Mouse (Mus musculus): ENCODE results near the gene Gpr152. TPM values are rescaled to one million over a fixed set of nuclear protein-coding genes. Genes with fewer than 3 reads are reported as not detected.

Gpr152 gene
- total RNA-seq (2023; ENCODE audit: inconsistent age) = 0.38 to 0.78 TPM (median 0.69 TPM) in 4 replicates

GRCm38 (mm10) chr19:4139446-4139845 is at the start of gene Gpr152:
Gene Gpr152 (plus strand): TSS chr19:4139787.

GRCm38 (mm10) chr19:4096642-4097440 is 42.7 kb upstream of the Gpr152 start, which contains the start of gene Cdk2ap2:
Gene Cdk2ap2 (plus strand): TSS chr19:4097182.

GRCm38 (mm10) chr19:4099837-4100717 is 39.5 kb upstream of the Gpr152 start, which contains the start of gene Pitpnm1:
Gene Pitpnm1 (plus strand): TSS chr19:4099998.

GRCm38 (mm10) chr19:4125741-4126696 is 13.6 kb upstream of the Gpr152 start, which contains the start of gene Aip:
Gene Aip (minus strand): TSS chr19:4125858.

GRCm38 (mm10) chr19:4143759-4144268 is 4.2 kb downstream of the Gpr152 start, which contains the start of gene Cabp4:
Gene Cabp4 (minus strand): TSS chr19:4144033.

GRCm38 (mm10) chr19:4148491-4148806 is 8.9 kb downstream of the Gpr152 start, which contains the start of gene Coro1b:
Gene Coro1b (plus strand): TSS chr19:4148619.

GRCm38 (mm10) chr19:4153232-4153654 is 13.7 kb downstream of the Gpr152 start, which contains the start of gene Ptprcap:
Gene Ptprcap (plus strand): TSS chr19:4153604.

GRCm38 (mm10) chr19:4162646-4163542 is 23.3 kb downstream of the Gpr152 start, which contains the start of gene Rps6kb2:
Gene Rps6kb2 (minus strand): TSS chr19:4163354.

GRCm38 (mm10) chr19:4175368-4175947 is 35.9 kb downstream of the Gpr152 start, which contains the start of gene Carns1:
Gene Carns1 (minus strand): TSS chr19:4175479.

GRCm38 (mm10) chr19:4190831-4191334 is 51.3 kb downstream of the Gpr152 start, which contains the start of gene Tbc1d10c:
Gene Tbc1d10c (minus strand): TSS chr19:4191284.

GRCm38 (mm10) chr19:4191528-4192250 is 52.1 kb downstream of the Gpr152 start, which contains the start of gene Ppp1ca:
Gene Ppp1ca (plus strand): TSS chr19:4192065.

Other genes starting within 250 kb of the Gpr152 start
- gene Tcirg1, start 232.7 kb upstream of the Gpr152 start, total RNA-seq (2023; ENCODE audit: inconsistent age) = 135 to 176 TPM (median 152 TPM) in 4 replicates
- 84.9 to 96.2 TPM (median 92.2 TPM) in 4 replicates for gene Ndufs8, start 227.0 kb upstream of the Gpr152 start, total RNA-seq (2023; ENCODE audit: inconsistent age)
- gene Aldh3b1, start 210.0 kb upstream of the Gpr152 start, total RNA-seq (2023; ENCODE audit: inconsistent age) = 8.7 to 9.6 TPM (median 9.1 TPM) in 4 replicates
- 548 to 668 TPM (median 607 TPM) in 4 replicates for gene Unc93b1, start 204.6 kb upstream of the Gpr152 start, total RNA-seq (2023; ENCODE audit: inconsistent age)
- gene Aldh3b3, start 181.1 kb upstream of the Gpr152 start, total RNA-seq (2023; ENCODE audit: inconsistent age) = 0.60 TPM in 1 of 4 replicates, not detected in the others
- 0.22 to 0.38 TPM in 2 of 4 replicates, not detected in the others for gene Aldh3b2, start 167.5 kb upstream of the Gpr152 start, total RNA-seq (2023; ENCODE audit: inconsistent age)
- gene Acy3, start 153.2 kb upstream of the Gpr152 start, total RNA-seq (2023; ENCODE audit: inconsistent age) = not detected in 4 replicates
- gene Tbx10, start 147.0 kb upstream of the Gpr152 start, total RNA-seq (2023; ENCODE audit: inconsistent age) = not detected in 4 replicates
- gene Nudt8, start 139.2 kb upstream of the Gpr152 start, total RNA-seq (2023; ENCODE audit: inconsistent age) = 22.3 to 28.3 TPM (median 25.0 TPM) in 4 replicates
- gene Gm49405, start 139.2 kb upstream of the Gpr152 start, total RNA-seq (2023; ENCODE audit: inconsistent age) = 3.2 to 4.8 TPM (median 4.4 TPM) in 4 replicates
- gene Doc2g, start 136.5 kb upstream of the Gpr152 start, total RNA-seq (2023; ENCODE audit: inconsistent age) = 8.6 to 10.7 TPM (median 10.2 TPM) in 4 replicates
- gene Ndufv1, start 127.0 kb upstream of the Gpr152 start, total RNA-seq (2023; ENCODE audit: inconsistent age) = 83.3 to 94.8 TPM (median 93.6 TPM) in 4 replicates
- gene Gstp1, start 101.8 kb upstream of the Gpr152 start, total RNA-seq (2023; ENCODE audit: inconsistent age) = 129 to 162 TPM (median 142 TPM) in 4 replicates
- 8.5 to 13.7 TPM (median 10.5 TPM) in 4 replicates for gene Gstp2, start 93.8 kb upstream of the Gpr152 start, total RNA-seq (2023; ENCODE audit: inconsistent age)
- gene Gstp3, start 80.2 kb upstream of the Gpr152 start, total RNA-seq (2023; ENCODE audit: inconsistent age) = not detected in 4 replicates
- not detected in 4 replicates for gene Cabp2, start 58.2 kb upstream of the Gpr152 start, total RNA-seq (2023; ENCODE audit: inconsistent age)
- gene Cdk2ap2, start 42.6 kb upstream of the Gpr152 start, total RNA-seq (2023; ENCODE audit: inconsistent age) = 125 to 143 TPM (median 131 TPM) in 4 replicates
- gene Pitpnm1, start 39.8 kb upstream of the Gpr152 start, total RNA-seq (2023; ENCODE audit: inconsistent age) = 177 to 203 TPM (median 187 TPM) in 4 replicates
- gene Aip, start 13.9 kb upstream of the Gpr152 start, total RNA-seq (2023; ENCODE audit: inconsistent age) = 93.0 to 109 TPM (median 99.7 TPM) in 4 replicates
- 1.8 to 2.4 TPM (median 2.0 TPM) in 4 replicates for gene Cabp4, start 4.2 kb downstream of the Gpr152 start, total RNA-seq (2023; ENCODE audit: inconsistent age)
- gene Coro1b, start 8.8 kb downstream of the Gpr152 start, total RNA-seq (2023; ENCODE audit: inconsistent age) = 142 to 167 TPM (median 154 TPM) in 4 replicates
- 373 to 450 TPM (median 401 TPM) in 4 replicates for gene Ptprcap, start 13.8 kb downstream of the Gpr152 start, total RNA-seq (2023; ENCODE audit: inconsistent age)
- 49.7 to 66.7 TPM (median 51.3 TPM) in 4 replicates for gene Rps6kb2, start 23.6 kb downstream of the Gpr152 start, total RNA-seq (2023; ENCODE audit: inconsistent age)
- gene Carns1, start 35.7 kb downstream of the Gpr152 start, total RNA-seq (2023; ENCODE audit: inconsistent age) = 78.2 to 88.7 TPM (median 80.1 TPM) in 4 replicates
- 250 to 285 TPM (median 268 TPM) in 4 replicates for gene Tbc1d10c, start 51.5 kb downstream of the Gpr152 start, total RNA-seq (2023; ENCODE audit: inconsistent age)
- gene Ppp1ca, start 52.3 kb downstream of the Gpr152 start, total RNA-seq (2023; ENCODE audit: inconsistent age) = 381 to 449 TPM (median 412 TPM) in 4 replicates
- gene Rad9a, start 61.9 kb downstream of the Gpr152 start, total RNA-seq (2023; ENCODE audit: inconsistent age) = 53.6 to 56.9 TPM (median 55.2 TPM) in 4 replicates
- gene Clcf1, start 74.5 kb downstream of the Gpr152 start, total RNA-seq (2023; ENCODE audit: inconsistent age) = 141 to 150 TPM (median 145 TPM) in 4 replicates
- not detected in 4 replicates for gene AC109138.7, start 74.6 kb downstream of the Gpr152 start, total RNA-seq (2023; ENCODE audit: inconsistent age)
- 199 to 218 TPM (median 212 TPM) in 4 replicates for gene Pold4, start 92.1 kb downstream of the Gpr152 start, total RNA-seq (2023; ENCODE audit: inconsistent age)
- 22.2 to 34.5 TPM (median 24.6 TPM) in 4 replicates for gene Ssh3, start 129.4 kb downstream of the Gpr152 start, total RNA-seq (2023; ENCODE audit: inconsistent age)
- gene Ankrd13d, start 143.3 kb downstream of the Gpr152 start, total RNA-seq (2023; ENCODE audit: inconsistent age) = 22.0 to 30.9 TPM (median 23.6 TPM) in 4 replicates
- 533 to 592 TPM (median 549 TPM) in 4 replicates for gene Grk2, start 166.4 kb downstream of the Gpr152 start, total RNA-seq (2023; ENCODE audit: inconsistent age)

Measured in B cell, adult (primary cell).